8 mouse cellular contexts compared by ENCODE assay signal in the genomic region with DNA sequence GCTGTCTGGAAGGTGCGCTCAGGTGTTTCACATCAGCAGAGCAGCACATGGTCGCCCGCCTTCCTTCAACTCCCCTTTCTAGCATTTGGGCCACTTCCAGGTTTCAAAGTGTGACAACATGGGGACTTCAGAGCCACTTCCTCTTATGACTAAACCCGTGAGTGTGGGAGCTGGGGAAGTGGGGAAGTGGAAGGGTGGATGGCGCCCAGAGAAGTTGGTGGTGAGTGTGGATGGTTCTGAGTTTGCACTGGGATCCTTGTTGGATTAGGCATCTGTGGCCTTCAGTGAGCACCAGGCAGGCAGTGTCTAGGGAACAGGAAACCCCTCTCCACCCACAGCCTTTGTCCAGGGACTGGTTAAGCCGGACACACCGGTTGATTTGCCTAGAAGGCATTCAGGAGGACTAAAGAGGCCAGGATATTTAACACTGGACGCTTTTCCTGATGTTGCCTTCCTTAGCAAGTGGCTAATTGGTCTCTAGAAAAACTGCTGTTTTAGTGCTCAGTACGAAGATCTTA. TPM values are rescaled to one million over a fixed set of nuclear protein-coding genes. Genes with fewer than 3 reads are reported as not detected.
A peak's percentile ranks its signal among the peaks of the same experiment; 100 is the strongest.
DNase-seq lines count a peak whose midpoint lies in the region; ATAC-seq and TF ChIP-seq lines count a peak whose summit lies in the region.

No protein-coding gene starts in this region.

- DNase-seq in heart, adult 18-20 months, result peak; percentile 36 to 61
- peak; percentile 20 for DNase-seq in MEL (ENCODE audit: low read depth, low spot score)
- peak; percentile 27 for DNase-seq in heart, postnatal 4 days
- DNase-seq in lung, postnatal 14 days, result peak; percentile 56
- no peak for DNase-seq in right cerebral cortex, adult 2 months (ENCODE audit: low spot score in 2 of 2)
- DNase-seq in cerebellum, adult 11-12 months, result no peak
- no peak for DNase-seq in liver, embryonic 11.5 days (ENCODE audit: low spot score)

- TF ChIP-seq CTCF in MEL (IDR thresholded peaks at IDR 0.05 in 2 of 3, conservative IDR thresholded peaks at IDR 0.05 in 1 of 3; ENCODE audit: control insufficient read depth in 1 of 3, insufficient read depth in 1 of 3, low read depth in 2 of 3, low read length in 3 of 3, poor library complexity in 1 of 3, severe bottlenecking in 1 of 3), result no peak

- WGBS in heart, embryonic 12.5 days, result 65% methylated on average over 9 of the region's 9 CpGs
- 53% methylated on average over 9 of the region's 9 CpGs for WGBS in liver, embryonic 11.5 days

- no peaks in the 10 kb centered on the region for H3K79me2 ChIP-seq in MEL (ENCODE audit: control insufficient read depth, insufficient read depth, low read length, poor library complexity)

- H3K27me3 ChIP-seq in heart, embryonic 12.5 days (replicated peaks), result no peaks in the 10 kb centered on the region
- H3K27me3 ChIP-seq in MEL (ENCODE audit: control insufficient read depth in 1 of 2, insufficient read depth in 2 of 2, low read length in 2 of 2), result peaks cover 11 to 20% of the 10 kb centered on the region in 2 experiments
- no peaks in the 10 kb centered on the region for H3K27me3 ChIP-seq in liver, embryonic 11.5 days (replicated peaks; ENCODE audit: control insufficient read depth, insufficient read depth, low read length)

- no peak overlapping the region for H3K4me2 ChIP-seq in heart, embryonic 12.5 days
- no peak overlapping the region for H3K4me2 ChIP-seq in liver, embryonic 11.5 days

- no peak for TF ChIP-seq EP300 in MEL (IDR thresholded peaks at IDR 0.05; ENCODE audit: low read depth in 1 of 2, low read length in 2 of 2)

- H3K4me3 ChIP-seq in heart, embryonic 12.5 days, result no peak overlapping the region
- no peak overlapping the region for H3K4me3 ChIP-seq in MEL (ENCODE audit: control insufficient read depth in 1 of 2, insufficient read depth in 1 of 2, low read depth in 2 of 2, low read length in 2 of 2)
- no peak overlapping the region for H3K4me3 ChIP-seq in liver, embryonic 11.5 days (ENCODE audit: low read depth, low read length)

- H3K9ac ChIP-seq in heart, embryonic 12.5 days, result no peak overlapping the region
- H3K9ac ChIP-seq in MEL (ENCODE audit: control insufficient read depth, low read depth, low read length, poor library complexity, severe bottlenecking), result no peak overlapping the region
- H3K9ac ChIP-seq in liver, embryonic 11.5 days (ENCODE audit: low read depth, low read length), result no peak overlapping the region

- TF ChIP-seq POLR2A in MEL (IDR thresholded peaks at IDR 0.05; ENCODE audit: control insufficient read depth in 1 of 2, insufficient read depth in 1 of 2, low read depth in 1 of 2, low read length in 2 of 2, poor library complexity in 1 of 2), result no peak

- no peaks in the 10 kb centered on the region for H3K36me3 ChIP-seq in heart, embryonic 12.5 days
- no peaks in the 10 kb centered on the region for H3K36me3 ChIP-seq in MEL (ENCODE audit: control insufficient read depth in 1 of 2, insufficient read depth in 2 of 2, low read length in 2 of 2)
- no peaks in the 10 kb centered on the region for H3K36me3 ChIP-seq in liver, embryonic 11.5 days (ENCODE audit: control insufficient read depth, insufficient read depth, low read length)

- ATAC-seq in heart, embryonic 12.5 days (ENCODE audit: insufficient number of reproducible peaks, low FRiP score), result no peak
- no peak for ATAC-seq in liver, embryonic 11.5 days (replicated peaks; ENCODE audit: low FRiP score)

- H3K27ac ChIP-seq in heart, embryonic 12.5 days (ENCODE audit: poor library complexity, severe bottlenecking), result no peak overlapping the region
- no peak overlapping the region for H3K27ac ChIP-seq in MEL (ENCODE audit: control insufficient read depth, low read depth, low read length)
- no peak overlapping the region for H3K27ac ChIP-seq in liver, embryonic 11.5 days (ENCODE audit: low read depth, low read length)

- TF ChIP-seq RAD21 in MEL (IDR thresholded peaks at IDR 0.05; ENCODE audit: low read depth, low read length), result no peak

- peaks cover 59% of the 10 kb centered on the region for H3K4me1 ChIP-seq in heart, embryonic 12.5 days (replicated peaks)
- H3K4me1 ChIP-seq in MEL (ENCODE audit: control insufficient read depth in 1 of 2, insufficient read depth in 2 of 2, low read length in 2 of 2), result no peaks in the 10 kb centered on the region
- peaks cover 2% of the 10 kb centered on the region; the same call in 1 of the 2 replicates for H3K4me1 ChIP-seq in liver, embryonic 11.5 days (replicated peaks; ENCODE audit: control insufficient read depth, insufficient read depth, low read length)

- H3K9me3 ChIP-seq in heart, embryonic 12.5 days (replicated peaks), result no peaks in the 10 kb centered on the region
- no peaks in the 10 kb centered on the region for H3K9me3 ChIP-seq in MEL (replicated peaks; ENCODE audit: insufficient read depth, low read length)
- H3K9me3 ChIP-seq in liver, embryonic 11.5 days (ENCODE audit: control insufficient read depth, low read length), result no peaks in the 10 kb centered on the region

TF ChIP-seq in MEL, 35 proteins besides CTCF, POLR2A, EP300 and RAD21:
- no peak for TF ChIP-seq MAZ (IDR thresholded peaks at IDR 0.05; ENCODE audit: low read depth, low read length)
- TF ChIP-seq UBTF (IDR thresholded peaks at IDR 0.05; ENCODE audit: borderline replicate concordance, insufficient read depth, low read depth, low read length), result no peak
- no peak for TF ChIP-seq MYB (IDR thresholded peaks at IDR 0.05; ENCODE audit: low read depth, low read length)
- no peak for TF ChIP-seq MYC (IDR thresholded peaks at IDR 0.05; ENCODE audit: low read depth, low read length)
- no peak for TF ChIP-seq SIN3A (IDR thresholded peaks at IDR 0.05; ENCODE audit: low read length)
- no peak for TF ChIP-seq ETS1 (IDR thresholded peaks at IDR 0.05; ENCODE audit: low read depth, low read length)
- TF ChIP-seq ZNF384 (IDR thresholded peaks at IDR 0.05; ENCODE audit: low read depth, low read length), result no peak
- no peak for TF ChIP-seq ZMIZ1 (IDR thresholded peaks at IDR 0.05; ENCODE audit: low read depth, low read length)
- TF ChIP-seq ZC3H11A (IDR thresholded peaks at IDR 0.05; ENCODE audit: low read depth, low read length), result no peak
- TF ChIP-seq GABPA (IDR thresholded peaks at IDR 0.05; ENCODE audit: low read depth, low read length), result no peak
- TF ChIP-seq JUND (IDR thresholded peaks at IDR 0.05; ENCODE audit: low read depth, low read length), result no peak
- no peak for TF ChIP-seq MAX (IDR thresholded peaks at IDR 0.05; ENCODE audit: low read length)
- no peak for TF ChIP-seq MAFK (IDR thresholded peaks at IDR 0.05; ENCODE audit: borderline replicate concordance, low read depth, low read length)
TF ChIP-seq in MEL: peak in this region for 0.

RNA-seq across cellular contexts. Expression of a gene that starts 53.2 kb away (rescaled TPM):
- total RNA-seq in heart, adult 18-20 months (2021), result 10 to 100 TPM in 1 of 2 experiments, 1 to 10 TPM in 1; 9.7 to 11.2 TPM
- 15.2 and 16.2 TPM in 2 replicates for polyA plus RNA-seq in heart, embryonic 12.5 days (2016; fragmentation: Nextera tagmentation; extraction: Ambion mirVana)
- 3.4 and 4.9 TPM in 2 replicates for total RNA-seq in MEL (2012; rRNA removed)
- 1 to 10 TPM in 1 of 2 experiments, not detected in 1; 7.8 TPM for polyA plus RNA-seq in MEL (2012; ENCODE audit: insufficient read depth in 1 of 2, insufficient read length in 2 of 2, low read depth in 1 of 2, low replicate concordance in 2 of 2, missing spikeins in 1 of 2)
- total RNA-seq in heart, postnatal 4 days (2021), result 10 to 100 TPM; 23.6 to 27.6 TPM
- polyA plus RNA-seq in liver, embryonic 11.5 days (2014; fragmentation: Nextera tagmentation; extraction: Ambion mirVana), result 5.9 and 6.1 TPM in 2 replicates

Comparison
In these comparisons a context has a peak if more than half of its experiments do, and no peak if none do; other contexts are left out.
1. DNase-seq: peak in heart, adult 18-20 months (2 of 2), MEL (single experiment), heart, postnatal 4 days (single experiment) and lung, postnatal 14 days (single experiment); none in right cerebral cortex, adult 2 months (0 of 2), cerebellum, adult 11-12 months (single experiment) and liver, embryonic 11.5 days (single experiment).